Mouse (Mus musculus) forebrain, postnatal 0 days (tissue): ENCODE measurements around the gene Elobl. TPM values are rescaled to one million over a fixed set of nuclear protein-coding genes. Genes with fewer than 3 reads are reported as not detected.

Experiments used
- ATAC-seq: fragments of 200-750 bp; cut with Nextera tagmentation; 2 replicates; pipeline ENCODE4 v1.8.0; 2017; ENCODE audit warnings: mild to moderate bottlenecking, moderate library complexity
- DNase-seq: peaks from one replicate; pipeline ENCODE4 v3.0.0-alpha.2; 2015
- H3K27ac ChIP-seq: fragments of 300-500 bp; sonication (generic); 2 replicates; pipeline ENCODE4 v1.5.1; 2014; ENCODE audit warnings: low read depth, mild to moderate bottlenecking, antibody characterized with exemption, low read length, moderate library complexity, mixed read lengths
- H3K27me3 ChIP-seq: fragments of 300-500 bp; sonication (generic); 2 replicates; pipeline ENCODE4 v1.6.1; 2014; ENCODE audit warnings: mild to moderate bottlenecking, low read length, mixed read lengths; ENCODE audit not compliant: insufficient read depth
- H3K36me3 ChIP-seq: fragments of 300-500 bp; sonication (generic); 2 replicates; pipeline ENCODE4 v1.6.1; 2014; ENCODE audit warnings: mild to moderate bottlenecking, moderate library complexity; ENCODE audit not compliant: insufficient read depth
- H3K4me1 ChIP-seq: fragments of 300-500 bp; sonication (generic); 2 replicates; pipeline ENCODE4 v1.6.1; 2014; ENCODE audit warnings: antibody characterized with exemption; ENCODE audit not compliant: insufficient read depth
- H3K4me2 ChIP-seq: fragments of 300-500 bp; sonication (generic); 2 replicates; pipeline ENCODE4 v1.6.1; 2014; ENCODE audit warnings: low read depth, mild to moderate bottlenecking, moderate library complexity
- H3K4me3 ChIP-seq: fragments of 300-500 bp; sonication (generic); 2 replicates; pipeline ENCODE4 v1.5.1; 2014; ENCODE audit warnings: low read depth, low read length, mixed read lengths
- H3K9ac ChIP-seq: fragments of 300-500 bp; sonication (generic); 2 replicates; pipeline ENCODE4 v1.6.1; 2014; ENCODE audit warnings: mild to moderate bottlenecking
- H3K9me3 ChIP-seq: fragments of 300-500 bp; sonication (generic); 2 replicates; pipeline ENCODE4 v1.6.1; 2016; ENCODE audit warnings: low read length
- CTCF ChIP-seq: sonication (generic); IDR thresholded peaks from 2 replicates; pipeline ENCODE4 v1.5.1; 2016; ENCODE audit warnings: antibody characterized with exemption, control low read depth, low read depth
- WGBS: fragments of 180-500 bp; shearing (Covaris S2); extraction: QIAGEN DNeasy Blood & Tissue Kit; methylation state at CpG from one replicate; pipeline ENCODE4 v1.1.7; 2014; 5-methylcytosine and 5-hydroxymethylcytosine counted together
- polyA plus RNA-seq: library from polyadenylated mRNA; unstranded; fragments of >200 nt; fragmentation: Nextera tagmentation; extraction: Ambion mirVana; gene quantifications from 2 replicates; pipeline ENCODE4 v1.2.1, GENCODE M21; 2015
- total RNA-seq: library from RNA; depleted of rRNA; stranded (reverse); fragments of >200 nt; gene quantifications from 2 replicates; pipeline ENCODE4 v1.2.3, GENCODE M21; 2014

Elobl gene
- total and polyA plus RNA-seq, 2 experiments from 2014 or later, result not detected

- Histone ChIP-seq H3K9ac (no peak overlapping the region), H3K4me3 (no peak overlapping the region), H3K36me3 (peaks cover 19% of the 10 kb centered on the region), H3K27ac (no peak overlapping the region), H3K27me3 (no peaks in the 10 kb centered on the region), H3K4me2 (no peak overlapping the region), H3K4me1 (no peaks in the 10 kb centered on the region), H3K9me3 (no peaks in the 10 kb centered on the region)
- no peak for DNase-seq
- no peak for ATAC-seq
- 49% methylated on average over 7 of the region's 7 CpGs for WGBS
- no peak for TF ChIP-seq CTCF
Measured at GRCm38 (mm10) chr11:88993186-88993585, 26.5 kb upstream of the Elobl start.

GRCm38 (mm10) chr11:88989530-88989929, 22.8 kb upstream of the Elobl start:
- Histone ChIP-seq H3K4me3 (no peak overlapping the region), H3K27ac (no peak overlapping the region), H3K9ac (no peak overlapping the region), H3K36me3 (peaks cover 44% of the 10 kb centered on the region), H3K4me1 (no peaks in the 10 kb centered on the region), H3K27me3 (no peaks in the 10 kb centered on the region), H3K4me2 (no peak overlapping the region), H3K9me3 (no peaks in the 10 kb centered on the region)
- peak; percentile 54 for TF ChIP-seq CTCF
- WGBS, result 79% methylated on average over 5 of the region's 5 CpGs
- DNase-seq, result peak; percentile 16
- peak; percentile 53; the same call in 1 of the 2 replicates for ATAC-seq

GRCm38 (mm10) chr11:88988956-88989355, 22.2 kb upstream of the Elobl start:
- Histone ChIP-seq H3K4me1 (no peaks in the 10 kb centered on the region), H3K4me3 (no peak overlapping the region), H3K27ac (no peak overlapping the region), H3K4me2 (no peak overlapping the region), H3K9me3 (no peaks in the 10 kb centered on the region), H3K27me3 (no peaks in the 10 kb centered on the region), H3K36me3 (peaks cover 46% of the 10 kb centered on the region), H3K9ac (no peak overlapping the region)
- DNase-seq (no peak), ATAC-seq (no peak)
- 77% methylated on average over 5 of the region's 5 CpGs for WGBS
- no peak for TF ChIP-seq CTCF

GRCm38 (mm10) chr11:88986616-88987015, 19.9 kb upstream of the Elobl start:
- Histone ChIP-seq H3K9me3 (no peaks in the 10 kb centered on the region), H3K4me2 (no peak overlapping the region), H3K4me1 (no peaks in the 10 kb centered on the region), H3K36me3 (peaks cover 67% of the 10 kb centered on the region), H3K4me3 (no peak overlapping the region), H3K27me3 (no peaks in the 10 kb centered on the region), H3K27ac (no peak overlapping the region), H3K9ac (no peak overlapping the region)
- no peak for ATAC-seq
- TF ChIP-seq CTCF, result no peak
- 86% methylated on average over 10 of the region's 10 CpGs for WGBS
- DNase-seq, result no peak

GRCm38 (mm10) chr11:88981337-88981736, 14.6 kb upstream of the Elobl start:
- Histone ChIP-seq H3K4me2 (no peak overlapping the region), H3K36me3 (peaks cover 43% of the 10 kb centered on the region), H3K9me3 (no peaks in the 10 kb centered on the region), H3K9ac (no peak overlapping the region), H3K4me3 (no peak overlapping the region), H3K4me1 (no peaks in the 10 kb centered on the region), H3K27ac (no peak overlapping the region), H3K27me3 (no peaks in the 10 kb centered on the region)
- 93% methylated on average over 8 of the region's 8 CpGs for WGBS
- ATAC-seq, result no peak
- DNase-seq, result no peak
- no peak for TF ChIP-seq CTCF

- ATAC-seq, result no peak
- H3K36me3 ChIP-seq, result peaks cover 11% of the 10 kb centered on the region
- H3K9me3 ChIP-seq, result no peaks in the 10 kb centered on the region
- H3K27me3 ChIP-seq, result no peaks in the 10 kb centered on the region
- DNase-seq, result no peak
- H3K4me1 ChIP-seq, result no peaks in the 10 kb centered on the region
- no peak overlapping the region for H3K4me3 ChIP-seq
- TF ChIP-seq CTCF, result no peak
- no peak overlapping the region for H3K27ac ChIP-seq
- no peak overlapping the region for H3K4me2 ChIP-seq
- H3K9ac ChIP-seq, result no peak overlapping the region
- WGBS, result 95% methylated on average over 5 of the region's 5 CpGs
Measured at GRCm38 (mm10) chr11:88977188-88977587, 10.5 kb upstream of the Elobl start.

- 90% methylated on average over 2 of the region's 2 CpGs for WGBS
- no peak overlapping the region for H3K27ac ChIP-seq
- 0 out of 2 replicates have a peak, but pooled peaks cover 3% of the 10 kb centered on the region for H3K36me3 ChIP-seq
- ATAC-seq, result no peak
- H3K4me3 ChIP-seq, result no peak overlapping the region
- no peak overlapping the region for H3K4me2 ChIP-seq
- H3K4me1 ChIP-seq, result no peaks in the 10 kb centered on the region
- no peak for DNase-seq
- peak; percentile 54 for TF ChIP-seq CTCF
- no peak overlapping the region for H3K9ac ChIP-seq
- H3K27me3 ChIP-seq, result no peaks in the 10 kb centered on the region
- H3K9me3 ChIP-seq, result no peaks in the 10 kb centered on the region
Measured at GRCm38 (mm10) chr11:88976320-88976719, 9.6 kb upstream of the Elobl start.
